Mouse (Mus musculus) heart, adult 18-20 months (tissue): ENCODE results near the gene Arhgap45. TPM values are rescaled to one million over a fixed set of nuclear protein-coding genes. Genes with fewer than 3 reads are reported as not detected.

Source experiments
- DNase-seq, 2 experiments: peaks; one replicate each; pipeline ENCODE4 v3.0.0; 2021 to 2022; ENCODE audit warnings: mixed read lengths in 1 of 2
- total RNA-seq, 2 experiments: library from RNA; stranded (reverse); gene quantifications; 2 replicates each; pipeline ENCODE4 v1.2.3; 2021

Gene Arhgap45
- total RNA-seq, 2 experiments from 2014 or later: 3.1 to 8.7 TPM

GRCm38 (mm10) chr10:80015583-80015982, 870 bp upstream of the Arhgap45 start:
- DNase-seq: no peak

- DNase-seq: no peak
These were observed 478 bp downstream of the Arhgap45 start for GRCm38 (mm10) chr10:80016931-80017330.

DNA sequence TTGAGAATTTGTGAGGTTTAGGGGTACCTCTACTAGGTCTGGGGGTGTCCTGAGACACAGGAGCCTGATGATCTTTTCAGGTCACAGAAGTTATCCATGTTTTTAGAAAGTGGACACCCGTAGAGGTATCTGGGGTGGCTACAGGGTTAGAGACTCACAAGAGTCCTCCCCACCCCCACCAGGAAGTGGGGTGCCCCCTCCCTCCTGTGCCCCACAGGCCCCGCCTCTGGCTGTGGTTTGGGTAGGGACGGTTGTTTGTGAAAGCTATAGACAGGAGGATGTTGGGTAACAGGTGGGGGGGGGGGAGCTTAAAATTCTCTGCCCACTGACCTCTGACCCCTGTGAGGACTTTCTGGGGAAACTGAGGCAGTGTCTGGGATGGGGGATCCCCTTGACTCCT, 908 bp downstream of the Arhgap45 start:
- DNase-seq: peak in 1 of 2 experiments; percentile 81

DNA sequence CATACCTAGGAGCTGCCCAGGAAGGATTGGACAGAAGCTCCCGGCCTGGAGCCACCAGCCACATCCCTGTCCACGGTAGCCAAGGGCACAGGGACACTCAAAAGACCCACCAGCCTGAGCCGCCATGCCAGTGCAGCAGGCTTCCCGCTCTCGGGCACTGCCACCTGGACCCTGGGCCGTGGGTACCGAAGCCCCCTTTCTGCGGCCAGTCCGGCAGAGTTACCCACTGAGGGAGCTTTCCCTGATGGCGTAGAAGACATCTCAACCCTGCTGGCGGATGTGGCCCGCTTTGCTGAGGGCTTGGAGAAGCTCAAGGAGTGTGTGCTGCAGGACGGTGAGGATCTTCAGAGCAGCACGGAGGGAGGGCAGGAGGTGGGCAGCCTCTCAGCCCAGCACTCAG, 1.3 kb downstream of the Arhgap45 start:
- no peak for DNase-seq

DNA sequence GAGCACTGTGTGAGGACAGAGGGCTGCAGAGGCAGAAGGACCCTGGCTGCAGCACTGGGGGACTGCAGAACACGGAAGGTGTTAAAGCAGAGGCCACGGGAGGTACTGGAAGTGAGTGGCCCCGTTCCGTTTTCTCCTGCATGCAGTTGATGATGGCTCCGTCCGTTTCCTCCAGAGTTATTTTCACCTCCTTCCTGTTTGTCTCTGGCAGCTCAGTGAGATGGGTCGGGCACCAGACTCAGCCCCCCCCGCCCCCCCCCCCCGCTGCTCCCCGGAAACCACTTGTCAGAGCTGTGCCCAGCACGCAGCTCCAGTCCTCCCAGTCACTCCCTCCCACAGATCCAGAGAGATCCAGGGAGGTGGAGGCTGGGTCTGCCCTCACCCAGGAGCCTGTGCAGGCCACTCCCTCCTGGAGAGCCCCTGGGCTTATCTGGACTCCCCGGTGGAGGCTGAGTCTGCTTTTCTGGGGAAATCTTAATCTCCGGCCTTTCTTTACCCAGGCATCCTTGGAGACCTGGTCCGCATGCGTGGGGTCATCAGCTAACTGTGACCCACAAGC, 2.4 kb downstream of the Arhgap45 start:
- DNase-seq: peak in 1 of 2 experiments; percentile 78

DNA sequence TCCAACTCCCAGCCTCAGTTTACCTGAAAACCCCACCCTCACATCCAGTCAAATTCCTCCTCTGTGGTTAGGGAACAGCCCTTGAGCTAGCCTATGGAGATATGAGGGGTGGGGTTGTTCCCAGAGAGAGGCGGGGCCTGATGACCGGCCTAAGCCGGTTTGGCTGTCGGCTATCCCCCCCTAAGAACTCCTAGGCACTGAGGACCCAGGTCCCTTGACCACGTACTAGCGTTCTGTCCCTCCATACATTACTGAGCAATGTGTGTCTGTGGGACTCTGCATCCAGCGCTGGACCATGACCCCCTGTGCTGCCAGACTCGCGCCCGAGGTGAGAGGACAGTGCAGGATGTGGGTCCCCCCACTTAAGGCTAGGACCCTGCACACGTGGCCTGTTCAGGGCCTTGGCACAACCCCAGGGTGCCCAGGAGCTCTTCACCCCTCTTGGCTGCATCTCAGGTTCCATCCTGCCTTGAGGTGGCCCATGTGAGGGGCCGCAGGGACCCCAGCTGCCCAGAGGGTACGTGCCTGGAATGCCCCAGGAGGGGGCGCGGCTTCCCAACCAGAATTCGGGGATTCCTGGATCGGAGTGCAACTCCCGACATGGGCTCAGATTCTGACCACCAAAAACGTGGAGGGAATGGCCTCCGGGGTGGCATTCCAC, 3.1 kb downstream of the Arhgap45 start:
- peak in 1 of 2 experiments; percentile 63 for DNase-seq

- DNase-seq: no peak
These were observed 3.7 kb downstream of the Arhgap45 start for GRCm38 (mm10) chr10:80020191-80020590.

GRCm38 (mm10) chr10:80020603-80021319, 4.3 kb downstream of the Arhgap45 start:
- no peak for DNase-seq

DNA sequence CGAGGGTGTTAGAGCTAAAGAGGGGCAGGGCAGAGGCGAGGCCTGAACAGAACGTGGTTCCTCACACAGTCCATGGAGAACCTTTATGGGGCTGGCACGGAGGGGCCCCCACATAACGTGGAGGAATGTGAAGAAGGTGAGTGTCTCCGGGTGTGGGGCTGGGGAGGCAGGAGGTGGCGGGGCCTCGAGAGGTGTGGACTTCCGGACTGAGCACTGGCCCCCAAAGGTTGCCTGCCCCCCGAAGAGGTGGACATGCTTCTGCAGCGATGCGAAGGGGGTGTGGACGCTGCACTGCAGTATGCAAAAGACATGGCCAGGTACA, 4.8 kb downstream of the Arhgap45 start:
- no peak for DNase-seq

- DNase-seq: no peak
These were observed 5.7 kb downstream of the Arhgap45 start for GRCm38 (mm10) chr10:80022164-80022563.

DNA sequence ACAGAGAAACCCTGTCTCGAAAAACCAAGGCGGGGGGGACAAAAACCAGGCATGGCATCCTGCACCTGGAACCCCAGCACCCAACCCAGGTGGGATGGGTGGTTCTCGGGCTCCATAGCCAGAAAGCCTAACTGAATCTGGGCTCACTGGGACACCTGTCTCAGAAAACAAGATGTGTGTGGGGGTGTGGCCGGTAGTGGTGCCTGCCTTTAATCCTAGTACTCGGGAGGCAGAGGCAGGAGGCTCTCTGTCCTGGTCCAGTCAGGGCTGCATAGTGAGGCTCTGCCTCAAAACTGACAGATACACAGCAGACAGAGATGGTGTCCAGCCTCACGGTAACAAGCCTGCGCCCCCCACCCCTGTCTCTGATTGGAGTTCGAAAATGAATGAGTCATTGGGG, 6.4 kb downstream of the Arhgap45 start:
- no peak for DNase-seq

- no peak for DNase-seq
These were observed 7.3 kb downstream of the Arhgap45 start for GRCm38 (mm10) chr10:80023758-80024157.

GRCm38 (mm10) chr10:80024229-80025043, 8.0 kb downstream of the Arhgap45 start:
- peak in 1 of 2 experiments; percentile 63 for DNase-seq

DNA sequence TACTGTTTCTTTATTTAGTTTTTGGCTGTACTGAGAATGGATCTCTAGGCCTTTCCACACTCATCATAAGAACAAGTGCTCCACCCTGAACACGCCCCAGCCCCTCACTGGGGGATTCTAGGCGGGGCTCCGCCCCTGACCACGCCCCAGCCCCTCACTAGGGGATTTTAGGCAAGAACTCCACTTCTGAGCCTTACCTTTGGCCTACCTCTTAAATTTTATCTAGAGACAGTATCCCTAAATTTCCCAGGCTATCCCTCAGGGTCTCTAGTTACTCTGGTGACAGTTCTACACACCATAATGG, 8.5 kb downstream of the Arhgap45 start:
- no peak for DNase-seq

DNA sequence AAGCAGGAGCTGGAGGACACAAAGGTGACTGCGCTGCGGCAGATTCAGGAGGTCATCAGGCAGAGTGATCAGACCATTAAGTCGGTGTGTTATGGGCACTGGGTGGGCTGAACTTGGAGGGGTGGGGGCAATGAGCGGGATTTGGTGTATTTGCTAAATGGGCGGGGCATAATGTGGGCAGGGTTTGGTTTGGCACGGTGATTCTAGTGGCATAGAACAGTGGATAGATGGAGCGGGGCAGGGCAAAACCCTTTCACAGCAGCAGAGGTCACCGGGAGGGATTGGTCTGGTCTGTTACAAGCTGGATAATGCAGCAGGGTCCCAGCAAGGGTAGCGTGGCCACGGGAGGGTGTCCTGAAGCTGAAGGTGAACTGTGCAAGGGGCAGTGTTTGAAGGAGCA, 9.0 kb downstream of the Arhgap45 start:
- no peak for DNase-seq

DNA sequence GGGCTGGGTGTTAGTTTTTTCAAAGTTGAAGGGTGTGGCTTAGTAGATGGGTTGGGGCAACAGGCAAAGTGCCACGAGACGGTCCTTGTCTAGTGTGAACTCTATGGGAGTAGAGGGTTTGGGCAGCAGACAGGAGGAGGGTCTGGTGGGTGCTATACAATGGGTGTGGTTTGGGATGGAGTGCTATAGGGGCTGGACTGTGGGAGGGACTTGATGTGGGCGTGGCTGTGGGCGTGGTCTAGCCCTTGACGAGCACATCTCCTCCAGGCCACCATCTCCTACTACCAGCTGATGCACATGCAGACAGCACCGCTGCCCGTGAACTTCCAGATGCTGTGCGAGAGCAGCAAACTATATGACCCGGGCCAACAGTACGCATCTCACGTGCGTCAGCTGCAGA, 9.4 kb downstream of the Arhgap45 start:
- no peak for DNase-seq

- DNase-seq: no peak
These were observed 11.4 kb downstream of the Arhgap45 start for GRCm38 (mm10) chr10:80027681-80028520.

DNA sequence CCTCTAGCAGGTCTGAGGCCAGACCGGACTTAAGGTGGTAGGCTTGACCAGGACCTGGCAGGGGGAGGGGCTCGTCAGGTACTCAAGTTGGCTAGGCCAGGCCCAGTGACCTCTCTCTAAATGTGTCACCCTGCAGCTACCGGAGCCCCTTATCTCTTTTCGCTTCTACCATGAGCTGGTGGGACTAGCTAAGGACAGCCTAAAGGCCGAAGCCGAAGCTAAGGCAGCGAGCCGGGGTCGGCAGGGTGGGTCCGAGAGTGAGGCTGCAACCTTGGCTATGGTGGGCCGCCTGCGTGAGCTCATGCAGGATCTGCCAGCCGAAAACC, 12.0 kb downstream of the Arhgap45 start:
- no peak for DNase-seq

- DNase-seq: no peak
These were observed 13.7 kb downstream of the Arhgap45 start for GRCm38 (mm10) chr10:80030191-80030590.

- DNase-seq: no peak
These were observed 14.3 kb downstream of the Arhgap45 start for GRCm38 (mm10) chr10:80030736-80031135.

- DNase-seq: peak; percentile 74 to 87
These were observed 16.5 kb downstream of the Arhgap45 start for GRCm38 (mm10) chr10:80032799-80033480.
